17 mouse cellular contexts compared by ENCODE assay signal in the genomic region with DNA sequence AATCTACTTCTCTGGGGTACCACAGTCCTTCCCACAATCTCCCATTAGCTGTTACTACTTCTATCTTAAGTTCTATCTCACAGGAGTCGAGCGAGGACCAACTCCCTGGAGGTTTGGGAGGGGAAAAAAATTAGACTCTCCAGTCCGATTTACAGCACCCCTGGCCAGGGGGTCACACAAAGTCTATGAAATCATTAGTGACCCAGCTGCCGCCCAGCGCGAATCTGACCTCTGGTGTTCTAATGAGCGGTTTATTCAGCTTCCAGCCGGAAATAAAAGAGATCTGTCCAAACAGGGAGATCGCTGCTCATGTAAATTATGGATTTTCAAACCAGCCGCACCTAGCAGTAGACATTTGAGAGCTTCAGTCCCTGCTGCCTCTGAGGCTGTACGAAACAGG. TPM values are rescaled to one million over a fixed set of nuclear protein-coding genes. Genes with fewer than 3 reads are reported as not detected.
DNase-seq lines count a peak whose midpoint lies in the region; ATAC-seq lines count a peak whose summit lies in the region.
"Had no signal": no experiment of that assay in that cellular context is flagged by ENCODE, and none has a peak within 500 bp of the region (broad histone marks: within the 10 kb centered on the region; RNA-seq: fewer than 3 reads in every experiment).

No protein-coding gene starts in this region.

- H3K27me3 ChIP-seq in embryonic facial prominence, embryonic 10.5 days (replicated peaks; ENCODE audit: low read depth, poor library complexity, severe bottlenecking), result no peaks in the 10 kb centered on the region
- H3K27me3 ChIP-seq in kidney, embryonic 15.5 days, result no peaks in the 10 kb centered on the region
- no peaks in the 10 kb centered on the region for H3K27me3 ChIP-seq in limb, embryonic 13.5 days
- H3K27me3 ChIP-seq: limb, embryonic 12.5 days; midbrain, embryonic 13.5 days had no signal

- ATAC-seq in kidney, embryonic 15.5 days (replicated peaks; ENCODE audit: low FRiP score), result no peak
- no peak for ATAC-seq in limb, embryonic 13.5 days (ENCODE audit: low FRiP score, low read depth)
- ATAC-seq: midbrain, embryonic 13.5 days had no signal

- H3K4me1 ChIP-seq in embryonic facial prominence, embryonic 10.5 days, result peaks cover 91% of the 10 kb centered on the region
- H3K4me1 ChIP-seq in kidney, embryonic 15.5 days, result peaks cover 61% of the 10 kb centered on the region
- H3K4me1 ChIP-seq in limb, embryonic 13.5 days, result peaks cover 41% of the 10 kb centered on the region

- no peaks in the 10 kb centered on the region for H3K36me3 ChIP-seq in embryonic facial prominence, embryonic 10.5 days (replicated peaks)
- H3K36me3 ChIP-seq in kidney, embryonic 15.5 days, result no peaks in the 10 kb centered on the region
- no peaks in the 10 kb centered on the region for H3K36me3 ChIP-seq in limb, embryonic 13.5 days
- H3K36me3 ChIP-seq: limb, embryonic 12.5 days; midbrain, embryonic 13.5 days had no signal

- WGBS in embryonic facial prominence, embryonic 10.5 days, result 25% methylated on average over 11 of the region's 11 CpGs
- 4% methylated on average over 11 of the region's 11 CpGs for WGBS in kidney, embryonic 15.5 days
- WGBS in limb, embryonic 13.5 days, result 14% methylated on average over 11 of the region's 11 CpGs

- peak overlapping the region; percentile 37 for H3K4me2 ChIP-seq in kidney, embryonic 15.5 days
- H3K4me2 ChIP-seq in limb, embryonic 13.5 days (replicated peaks), result 0 out of 2 replicates have a peak overlapping the region, but pooled peaks have one; percentile 21
- H3K4me2 ChIP-seq: limb, embryonic 12.5 days; midbrain, embryonic 13.5 days had no signal

- no peaks in the 10 kb centered on the region for H3K9me3 ChIP-seq in embryonic facial prominence, embryonic 10.5 days
- no peaks in the 10 kb centered on the region for H3K9me3 ChIP-seq in kidney, embryonic 15.5 days (replicated peaks)
- no peaks in the 10 kb centered on the region for H3K9me3 ChIP-seq in limb, embryonic 13.5 days
- H3K9me3 ChIP-seq: limb, embryonic 12.5 days; midbrain, embryonic 13.5 days had no signal

- no peak overlapping the region; the same call in 1 of the 2 replicates for H3K9ac ChIP-seq in kidney, embryonic 15.5 days
- no peak overlapping the region; the same call in 1 of the 2 replicates for H3K9ac ChIP-seq in limb, embryonic 13.5 days
- H3K9ac ChIP-seq: limb, embryonic 12.5 days; midbrain, embryonic 13.5 days had no signal

- H3K27ac ChIP-seq in embryonic facial prominence, embryonic 10.5 days (replicated peaks), result peak overlapping the region; percentile 65
- peak overlapping the region; percentile 57 for H3K27ac ChIP-seq in kidney, embryonic 15.5 days
- no peak overlapping the region for H3K27ac ChIP-seq in limb, embryonic 13.5 days
- H3K27ac ChIP-seq: midbrain, embryonic 13.5 days had no signal

- DNase-seq in kidney, adult 11 months, result peak; percentile 24
- DNase-seq in kidney, adult 18-20 months, result no peak
- DNase-seq in embryonic facial prominence, embryonic 10.5 days (ENCODE audit: low spot score), result no peak
- DNase-seq in spleen, postnatal 10 days (ENCODE audit: low spot score in 2 of 2), result no peak
- DNase-seq in layer of hippocampus, adult 9-11 months, result no peak
- no peak for DNase-seq in right cerebral cortex, adult 2 months (ENCODE audit: low spot score in 2 of 2)
- DNase-seq: adrenal gland, postnatal 14 days; cerebellum, adult 9-11 months; lung, adult 18-20 months; lung, postnatal 4 days; thymus, postnatal 25 days had no signal

- H3K4me3 ChIP-seq in embryonic facial prominence, embryonic 10.5 days, result peak overlapping the region; percentile 32; the same call in 1 of the 2 replicates
- H3K4me3 ChIP-seq in kidney, embryonic 15.5 days (replicated peaks), result no peak overlapping the region
- H3K4me3 ChIP-seq in limb, embryonic 13.5 days, result no peak overlapping the region
- H3K4me3 ChIP-seq: limb, embryonic 12.5 days; midbrain, embryonic 13.5 days had no signal

RNA-seq across cellular contexts. Expression of a gene that starts 15.8 kb away (rescaled TPM):
- polyA plus RNA-seq in embryonic facial prominence, embryonic 10.5 days (2016; fragmentation: Nextera tagmentation; extraction: Ambion mirVana), result 1.0 and 1.2 TPM in 2 replicates
- 0.58 and 0.62 TPM in 2 replicates for polyA plus RNA-seq in kidney, embryonic 15.5 days (2015; fragmentation: Nextera tagmentation; extraction: Ambion mirVana)
- 0.37 and 0.42 TPM in 2 replicates for polyA plus RNA-seq in limb, embryonic 13.5 days (2015; fragmentation: Nextera tagmentation; extraction: Ambion mirVana)
- polyA plus RNA-seq: forebrain, embryonic 11.5 days; midbrain, embryonic 13.5 days had no signal

RNA-seq across cellular contexts. Expression of a gene that starts 26.6 kb away (rescaled TPM):
- 0.10 TPM in 1 of 2 replicates, not detected in the other for polyA plus RNA-seq in embryonic facial prominence, embryonic 10.5 days (2016; fragmentation: Nextera tagmentation; extraction: Ambion mirVana)
- polyA plus RNA-seq in kidney, embryonic 15.5 days (2015; fragmentation: Nextera tagmentation; extraction: Ambion mirVana), result 0.55 and 0.78 TPM in 2 replicates
- not detected in 2 replicates for polyA plus RNA-seq in limb, embryonic 13.5 days (2015; fragmentation: Nextera tagmentation; extraction: Ambion mirVana)
- polyA plus RNA-seq: forebrain, embryonic 11.5 days; heart, embryonic 14.5 days; limb, embryonic 12.5 days; midbrain, embryonic 13.5 days had no signal

RNA-seq across cellular contexts. Expression of a gene that starts 32.9 kb away (rescaled TPM):
- polyA plus RNA-seq in embryonic facial prominence, embryonic 10.5 days (2016; fragmentation: Nextera tagmentation; extraction: Ambion mirVana), result 7.8 and 9.4 TPM in 2 replicates
- 0.87 and 1.00 TPM in 2 replicates for polyA plus RNA-seq in kidney, embryonic 15.5 days (2015; fragmentation: Nextera tagmentation; extraction: Ambion mirVana)
- polyA plus RNA-seq in limb, embryonic 13.5 days (2015; fragmentation: Nextera tagmentation; extraction: Ambion mirVana), result 0.62 and 0.91 TPM in 2 replicates
- polyA plus RNA-seq: heart, embryonic 14.5 days had no signal
